Mouse (Mus musculus) stomach, postnatal 0 days (tissue): Measurements from ENCODE around the gene Ctnnd2. TPM values are rescaled to one million over a fixed set of nuclear protein-coding genes. Genes with fewer than 3 reads are reported as not detected.

Experiments
- ATAC-seq: fragments of 200-750 bp; cut with Nextera tagmentation; 2 replicates; pipeline ENCODE4 v1.8.0; 2017; ENCODE audit not compliant: low FRiP score, low TSS enrichment
- DNase-seq: peaks from one replicate; pipeline ENCODE4 v3.0.0-alpha.2; 2016; ENCODE audit warnings: low spot score
- H3K27ac ChIP-seq: fragments of 300-500 bp; sonication (generic); replicated peaks from 2 replicates; pipeline ENCODE4 v1.5.1; 2014; ENCODE audit warnings: mild to moderate bottlenecking, control low read depth
- H3K27me3 ChIP-seq: fragments of 300-500 bp; sonication (generic); 2 replicates; pipeline ENCODE4 v1.6.1; 2014; ENCODE audit warnings: low read length; ENCODE audit not compliant: control insufficient read depth, insufficient read depth
- H3K36me3 ChIP-seq: fragments of 300-500 bp; sonication (generic); 2 replicates; pipeline ENCODE4 v1.6.1; 2014; ENCODE audit warnings: low read length, mixed read lengths; ENCODE audit not compliant: control insufficient read depth, insufficient read depth
- H3K4me1 ChIP-seq: fragments of 300-500 bp; sonication (generic); replicated peaks from 2 replicates; pipeline ENCODE4 v1.6.1; 2014; ENCODE audit warnings: antibody characterized with exemption; ENCODE audit not compliant: control insufficient read depth, insufficient read depth
- H3K4me2 ChIP-seq: fragments of 300-500 bp; sonication (generic); replicated peaks from 2 replicates; pipeline ENCODE4 v1.6.1; 2014; ENCODE audit warnings: low read depth, mild to moderate bottlenecking, control low read depth, moderate library complexity
- H3K4me3 ChIP-seq: fragments of 300-500 bp; sonication (generic); 2 replicates; pipeline ENCODE4 v1.5.1; 2014; ENCODE audit warnings: low read depth, low read length, control low read depth
- H3K9ac ChIP-seq: fragments of 300-500 bp; sonication (generic); 2 replicates; pipeline ENCODE4 v1.6.1; 2014; ENCODE audit warnings: mild to moderate bottlenecking, low read length, control low read depth, mixed read lengths
- H3K9me3 ChIP-seq: fragments of 300-500 bp; sonication (generic); 2 replicates; pipeline ENCODE4 v1.6.1; 2016; ENCODE audit warnings: low read length; ENCODE audit not compliant: control insufficient read depth
- CTCF ChIP-seq: IDR thresholded peaks from 2 replicates; pipeline ENCODE4 v1.5.1; 2016; ENCODE audit warnings: antibody characterized with exemption, low read depth, mild to moderate bottlenecking, moderate library complexity
- EP300 ChIP-seq: optimal IDR thresholded peaks from 2 replicates; pipeline ENCODE3; 2016; ENCODE audit warnings: antibody characterized with exemption
- WGBS: fragments of 180-500 bp; shearing (Covaris S2); extraction: QIAGEN DNeasy Blood & Tissue Kit; methylation state at CpG from one replicate; pipeline ENCODE4 v1.1.7; 2014; 5-methylcytosine and 5-hydroxymethylcytosine counted together
- polyA plus RNA-seq: library from polyadenylated mRNA; unstranded; fragments of >200 nt; fragmentation: Nextera tagmentation; extraction: Ambion mirVana; gene quantifications from 2 replicates; pipeline ENCODE4 v1.2.1, GENCODE M21; 2015

Ctnnd2 gene
- polyA plus RNA-seq, 1 experiment from 2014 or later: 0.53 TPM

GRCm38 (mm10) chr15:30272326-30272725 is 99.9 kb downstream of the Ctnnd2 start:
- no peak overlapping the region for H3K4me3 ChIP-seq
- H3K27me3 ChIP-seq: no peaks in the 10 kb centered on the region
- no peaks in the 10 kb centered on the region for H3K36me3 ChIP-seq
- H3K4me2 ChIP-seq: no peak overlapping the region
- H3K4me1 ChIP-seq: no peaks in the 10 kb centered on the region
- no peaks in the 10 kb centered on the region for H3K9me3 ChIP-seq
- no peak overlapping the region for H3K9ac ChIP-seq
- ATAC-seq: no peak
- WGBS: 82% methylated on average over 4 of the region's 4 CpGs
- no peak for DNase-seq
- H3K27ac ChIP-seq: no peak overlapping the region
- TF ChIP-seq CTCF (no peak), EP300 (no peak)

- no peaks in the 10 kb centered on the region for H3K36me3 ChIP-seq
- no peak overlapping the region for H3K9ac ChIP-seq
- ATAC-seq (no peak), DNase-seq (no peak)
- no peak for TF ChIP-seq EP300
- no peak for TF ChIP-seq CTCF
- 83% methylated on average over 5 of the region's 5 CpGs for WGBS
- no peaks in the 10 kb centered on the region for H3K4me1 ChIP-seq
- no peak overlapping the region for H3K4me3 ChIP-seq
- no peaks in the 10 kb centered on the region for H3K27me3 ChIP-seq
- no peaks in the 10 kb centered on the region for H3K9me3 ChIP-seq
- no peak overlapping the region for H3K4me2 ChIP-seq
- H3K27ac ChIP-seq: no peak overlapping the region
Observed at GRCm38 (mm10) chr15:30275721-30276120, 103.3 kb downstream of the Ctnnd2 start.

GRCm38 (mm10) chr15:30276691-30277090 is 104.3 kb downstream of the Ctnnd2 start:
- Histone ChIP-seq H3K4me1 (no peaks in the 10 kb centered on the region), H3K36me3 (no peaks in the 10 kb centered on the region), H3K9me3 (no peaks in the 10 kb centered on the region), H3K27ac (no peak overlapping the region), H3K4me2 (no peak overlapping the region), H3K4me3 (no peak overlapping the region), H3K9ac (no peak overlapping the region), H3K27me3 (no peaks in the 10 kb centered on the region)
- 66% methylated on average over 4 of the region's 4 CpGs for WGBS
- TF ChIP-seq CTCF: no peak
- no peak for TF ChIP-seq EP300
- no peak for ATAC-seq
- no peak for DNase-seq

GRCm38 (mm10) chr15:30278610-30279009 is 106.2 kb downstream of the Ctnnd2 start:
- TF ChIP-seq EP300 (no peak), CTCF (no peak)
- H3K4me2 ChIP-seq: no peak overlapping the region
- H3K27ac ChIP-seq: no peak overlapping the region
- no peak overlapping the region for H3K4me3 ChIP-seq
- WGBS: 92% methylated on average over 4 of the region's 4 CpGs
- H3K36me3 ChIP-seq: no peaks in the 10 kb centered on the region
- ATAC-seq (no peak), DNase-seq (no peak)
- no peak overlapping the region for H3K9ac ChIP-seq
- H3K9me3 ChIP-seq: no peaks in the 10 kb centered on the region
- H3K4me1 ChIP-seq: no peaks in the 10 kb centered on the region
- H3K27me3 ChIP-seq: no peaks in the 10 kb centered on the region

- no peak overlapping the region for H3K4me3 ChIP-seq
- H3K4me2 ChIP-seq: peak overlapping the region; percentile 34; the same call in 1 of the 2 replicates
- WGBS: 35% methylated on average over 15 of the region's 15 CpGs
- H3K4me1 ChIP-seq: no peaks in the 10 kb centered on the region
- H3K27ac ChIP-seq: no peak overlapping the region
- no peaks in the 10 kb centered on the region for H3K36me3 ChIP-seq
- TF ChIP-seq CTCF (no peak), EP300 (no peak)
- ATAC-seq (no peak), DNase-seq (no peak)
- no peaks in the 10 kb centered on the region for H3K9me3 ChIP-seq
- no peaks in the 10 kb centered on the region for H3K27me3 ChIP-seq
- H3K9ac ChIP-seq: no peak overlapping the region
Observed at GRCm38 (mm10) chr15:30285572-30286244, 113.3 kb downstream of the Ctnnd2 start.

- TF ChIP-seq CTCF (no peak), EP300 (no peak)
- WGBS: 68% methylated on average over 7 of the region's 7 CpGs
- Histone ChIP-seq H3K36me3 (no peaks in the 10 kb centered on the region), H3K4me3 (no peak overlapping the region), H3K9me3 (no peaks in the 10 kb centered on the region), H3K9ac (no peak overlapping the region), H3K4me2 (no peak overlapping the region), H3K27me3 (no peaks in the 10 kb centered on the region), H3K27ac (no peak overlapping the region), H3K4me1 (no peaks in the 10 kb centered on the region)
- ATAC-seq (no peak), DNase-seq (no peak)
Observed at GRCm38 (mm10) chr15:30286245-30286642, 113.9 kb downstream of the Ctnnd2 start.
